Mouse (Mus musculus) neutrophil, adult 65 days (primary cell): Measurements from ENCODE around the gene Npr1. TPM values are rescaled to one million over a fixed set of nuclear protein-coding genes. Genes with fewer than 3 reads are reported as not detected.

Experiments used
- total RNA-seq: library from RNA; stranded (reverse); gene quantifications from 2 replicates; pipeline ENCODE4 v1.2.4, GENCODE M21; 2023

The Npr1 gene
- total RNA-seq: 0.69 TPM in 1 of 2 replicates, not detected in the other

DNA sequence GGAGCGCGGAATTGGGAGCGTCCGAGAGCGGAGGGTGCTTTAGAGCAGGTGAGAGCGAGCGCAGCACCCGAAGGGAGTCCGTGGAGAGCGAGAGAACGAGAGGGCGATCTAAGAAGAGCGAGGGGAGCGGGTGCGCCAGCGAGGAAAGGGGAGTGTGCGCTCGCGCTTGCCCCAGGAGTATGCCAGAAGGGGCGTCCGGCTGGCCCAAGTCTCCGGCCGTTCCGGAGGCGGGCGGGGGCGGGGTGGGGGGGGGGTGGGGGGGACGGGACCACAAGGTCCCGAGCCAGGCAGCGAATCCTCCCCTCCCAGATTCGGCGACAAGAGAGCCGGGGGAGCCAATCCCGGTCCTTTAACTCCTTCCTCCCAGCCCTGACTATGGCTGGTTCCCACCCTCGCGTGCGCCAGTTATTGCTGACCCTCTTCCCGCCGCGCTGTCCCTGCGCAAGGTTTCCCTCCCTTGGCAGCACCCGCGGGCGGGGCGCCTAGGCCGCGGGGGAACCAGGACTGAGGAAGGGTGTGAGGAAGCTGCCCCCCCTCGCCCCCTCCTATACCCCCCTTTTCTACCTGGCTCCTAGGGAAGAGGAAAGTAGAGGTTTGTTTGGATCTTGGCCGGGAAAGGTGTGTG is at the start of gene Npr1:
TSS of gene Npr1 (minus strand) at position 181 of the 625 bp plus-strand sequence.

DNA sequence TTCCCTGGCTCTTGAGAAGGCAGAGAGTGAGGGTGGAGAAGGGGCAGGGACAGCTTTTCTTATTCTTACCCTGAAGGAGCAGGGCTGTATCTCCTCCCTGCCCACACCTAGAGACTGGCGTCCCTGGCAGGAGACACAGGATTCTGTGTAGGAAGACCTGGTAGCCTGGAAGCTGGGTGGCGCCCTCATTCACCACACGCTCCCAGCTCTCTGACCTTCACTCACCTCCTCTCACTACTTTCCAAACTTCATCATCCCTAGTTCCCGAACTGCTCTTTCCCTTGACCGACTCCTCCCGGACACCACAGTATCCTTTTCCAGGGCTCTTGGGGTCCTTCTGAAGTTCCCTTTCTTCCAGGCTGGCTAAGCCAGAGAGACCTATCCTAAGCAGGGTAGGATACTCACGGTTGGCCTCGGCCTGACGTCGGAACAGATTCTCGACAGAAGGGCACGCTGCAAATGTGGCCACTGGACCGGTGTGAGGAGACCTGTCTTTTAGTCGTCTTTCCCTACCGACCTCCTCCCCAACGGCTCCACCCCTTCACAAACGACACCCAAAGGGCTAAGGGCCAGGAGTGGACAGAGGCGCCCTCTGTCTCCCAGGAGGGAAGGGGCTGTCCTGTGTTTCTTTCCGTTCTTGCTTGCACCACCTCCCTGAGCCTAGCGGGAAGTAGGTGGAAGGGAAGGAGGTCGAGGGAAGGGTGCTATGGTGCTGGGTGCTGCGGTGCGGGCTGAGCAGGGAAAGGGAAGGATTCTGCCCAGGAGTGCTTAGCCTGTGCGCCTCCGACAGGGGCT is 48.3 kb upstream of the Npr1 start, which contains the start of the genes S100a1 and S100a13:
TSS of gene S100a1 (minus strand) at position 597 of the 795 bp plus-strand sequence.
TSS of gene S100a13 (plus strand) at position 640 of the 795 bp plus-strand sequence.

DNA sequence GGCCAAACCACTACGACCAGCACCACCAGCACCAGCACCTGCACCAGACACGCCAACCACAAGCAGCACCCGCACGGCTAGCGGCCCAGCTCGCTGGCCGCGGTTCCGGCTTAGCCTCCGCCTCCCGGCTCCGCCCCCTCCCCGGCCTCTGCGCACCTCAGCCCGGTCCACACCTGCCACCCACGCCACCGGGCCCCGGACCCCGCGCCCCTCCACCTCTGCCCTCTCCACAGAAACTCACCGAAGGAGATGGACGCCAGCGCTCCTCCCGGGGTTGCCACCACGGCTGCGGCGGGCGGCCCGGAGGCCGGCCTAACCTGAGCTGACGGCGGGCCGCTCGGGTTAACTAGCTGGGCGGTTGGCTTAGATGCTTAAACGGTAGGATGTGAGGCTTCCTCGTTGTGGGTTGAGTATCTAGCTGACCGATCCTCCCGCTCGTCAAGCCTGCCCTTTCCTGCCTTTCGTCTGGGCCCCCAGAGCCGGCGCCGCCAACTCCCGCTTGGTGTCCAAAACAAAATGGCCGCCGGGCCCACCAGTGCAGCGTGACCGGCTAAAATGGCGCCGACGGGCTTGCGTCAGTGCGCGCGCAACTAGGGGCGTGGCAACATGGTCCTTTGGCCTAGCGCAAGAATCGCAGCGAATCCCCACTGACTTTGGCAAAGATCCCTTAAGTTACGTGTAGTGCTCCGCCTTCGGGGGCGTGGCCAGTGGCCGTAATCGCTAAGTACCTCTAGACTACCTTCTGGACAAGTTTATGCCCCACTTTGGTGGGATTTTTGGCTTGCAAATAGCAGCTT is 43.5 kb upstream of the Npr1 start, which contains the start of gene Chtop:
TSS of gene Chtop (minus strand) at position 549 of the 797 bp plus-strand sequence.

DNA sequence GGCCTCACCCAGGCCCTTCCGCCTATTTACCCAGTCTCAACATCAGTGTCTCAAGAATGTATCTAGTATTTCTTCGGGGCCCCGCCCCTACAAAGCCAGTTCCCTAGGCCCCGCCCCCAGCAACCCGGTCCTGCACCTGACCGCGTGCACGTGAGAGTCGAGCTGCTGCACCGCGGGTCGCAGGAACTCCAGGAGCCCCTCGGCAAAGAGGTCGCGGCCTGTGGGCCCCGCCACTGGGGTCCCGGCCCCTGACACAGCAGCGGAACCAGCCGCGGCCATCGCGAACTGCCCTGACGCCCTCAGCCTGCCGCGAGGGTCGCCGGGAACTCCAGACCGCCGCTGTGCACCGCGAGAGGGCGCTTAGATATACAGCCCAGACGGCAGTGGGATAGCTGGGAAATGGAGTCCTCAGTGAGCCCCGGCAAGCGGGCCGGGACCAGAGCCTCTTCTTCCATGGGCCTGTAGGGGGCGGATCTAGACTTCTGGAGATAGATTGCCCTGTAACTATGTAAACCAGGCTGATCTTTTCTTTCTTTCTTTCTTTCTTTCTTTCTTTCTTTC is 25.1 kb upstream of the Npr1 start, which contains the start of gene Snapin:
TSS of gene Snapin (minus strand) at position 338 of the 561 bp plus-strand sequence.

DNA sequence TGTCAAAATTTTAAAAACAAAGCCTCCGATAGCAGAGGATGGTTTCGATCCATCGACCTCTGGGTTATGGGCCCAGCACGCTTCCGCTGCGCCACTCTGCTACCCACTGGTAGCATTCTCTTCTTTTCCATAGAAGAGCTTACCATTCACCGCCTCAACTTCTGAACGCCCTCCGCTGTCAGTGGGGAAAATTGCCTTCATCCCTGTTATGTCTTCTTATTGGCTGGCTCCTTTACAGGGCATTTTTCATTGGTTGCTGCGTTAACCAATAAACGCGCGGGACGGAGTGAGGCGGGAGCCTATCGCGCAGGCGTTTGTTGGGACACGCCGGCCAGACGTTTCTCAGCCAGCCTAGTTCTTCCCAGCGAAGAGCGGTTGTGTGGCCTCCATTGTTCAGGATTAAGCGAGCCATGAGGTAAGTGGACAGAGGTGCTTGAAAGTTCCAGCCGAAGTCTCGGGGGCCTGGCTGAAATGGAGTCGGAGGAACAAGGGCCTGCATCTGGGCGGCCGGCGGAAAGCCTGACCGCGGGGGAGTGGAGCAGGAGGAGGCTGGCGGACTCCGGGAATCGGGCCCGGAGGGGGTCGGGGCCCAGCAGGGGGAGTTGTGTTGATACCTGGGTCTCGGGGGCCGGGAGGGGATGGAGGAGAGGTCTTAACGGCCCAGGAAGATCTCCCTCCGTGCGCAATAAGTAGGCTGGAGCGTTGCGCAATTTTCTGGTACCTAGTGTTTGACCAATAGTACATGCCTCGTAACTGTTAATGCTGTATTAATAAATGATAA is 10.4 kb upstream of the Npr1 start, which contains the start of gene Ilf2:
TSS of gene Ilf2 (plus strand) at position 296 of the 781 bp plus-strand sequence.

DNA sequence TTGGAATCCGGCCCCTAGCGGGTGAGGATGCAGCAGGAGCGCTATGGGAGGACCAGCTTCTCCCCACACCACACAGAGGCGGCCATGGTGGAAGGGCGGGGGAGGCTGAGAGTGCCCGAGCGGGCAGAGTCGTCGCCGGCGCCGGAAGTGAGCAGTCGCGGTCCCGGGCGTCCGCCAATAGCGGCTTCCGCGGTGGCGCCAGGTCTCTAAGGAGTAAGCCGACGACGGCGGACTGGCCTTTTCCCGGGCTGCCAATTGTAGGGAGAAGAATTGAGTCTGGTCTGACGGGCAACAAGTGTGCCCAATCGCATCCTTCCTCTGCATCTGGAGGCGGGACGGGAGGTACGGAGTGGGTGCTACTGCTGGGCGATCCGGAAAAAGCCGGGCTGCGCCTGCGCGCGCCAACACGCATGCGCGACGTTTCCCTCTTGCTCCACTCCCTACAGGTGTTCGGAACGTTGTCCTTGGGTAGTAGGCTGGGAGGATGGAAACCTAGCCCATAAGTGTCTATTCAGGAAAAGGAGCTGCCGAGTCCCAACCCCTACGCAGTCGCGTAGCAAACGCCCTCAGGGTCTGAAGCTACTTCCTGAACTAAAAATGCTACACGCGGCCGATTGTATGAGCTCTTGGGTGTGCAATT is 32.2 kb downstream of the Npr1 start, which contains the start of gene Ints3:
TSS of gene Ints3 (minus strand) at position 242 of the 640 bp plus-strand sequence.

Other genes with a start within 250 kb of the Npr1 start
- 20.7 and 36.7 TPM in 2 replicates for gene Jtb, start 234.3 kb downstream of the Npr1 start, total RNA-seq
- gene Creb3l4, start 222.4 kb downstream of the Npr1 start, total RNA-seq: not detected in 2 replicates
- 17.6 and 21.6 TPM in 2 replicates for gene Slc39a1, start 217.7 kb downstream of the Npr1 start, total RNA-seq
- 62.3 and 94.5 TPM in 2 replicates for gene Crtc2, start 211.7 kb downstream of the Npr1 start, total RNA-seq
- 55.9 and 71.7 TPM in 2 replicates for gene Dennd4b, start 200.7 kb downstream of the Npr1 start, total RNA-seq
- 67.4 and 68.3 TPM in 2 replicates for gene Gatad2b, start 172.7 kb downstream of the Npr1 start, total RNA-seq
- gene Slc27a3, start 75.9 kb downstream of the Npr1 start, total RNA-seq: 0.50 and 0.76 TPM in 2 replicates
- 40.4 and 44.8 TPM in 2 replicates for gene Ints3, start 32.2 kb downstream of the Npr1 start, total RNA-seq
- gene Ilf2, start 10.3 kb upstream of the Npr1 start, total RNA-seq: 56.3 and 69.0 TPM in 2 replicates
- 31.8 and 36.7 TPM in 2 replicates for gene Snapin, start 25.2 kb upstream of the Npr1 start, total RNA-seq
- gene Chtop, start 43.6 kb upstream of the Npr1 start, total RNA-seq: 84.3 and 109 TPM in 2 replicates
- gene S100a1, start 48.5 kb upstream of the Npr1 start, total RNA-seq: 15.8 and 19.3 TPM in 2 replicates
- 35.7 and 46.4 TPM in 2 replicates for gene S100a13, start 48.6 kb upstream of the Npr1 start, total RNA-seq
- gene S100a14, start 61.0 kb upstream of the Npr1 start, total RNA-seq: not detected in 2 replicates
- gene S100a16, start 71.4 kb upstream of the Npr1 start, total RNA-seq: not detected in 2 replicates
- 7.2 and 9.0 TPM in 2 replicates for gene S100a3, start 94.7 kb upstream of the Npr1 start, total RNA-seq
- gene S100a2, start 124.4 kb upstream of the Npr1 start, total RNA-seq: 4.0 TPM in 1 of 2 replicates, not detected in the other
- gene Gm42674, start 136.0 kb upstream of the Npr1 start, total RNA-seq: not detected in 2 replicates
- gene S100a4, start 137.9 kb upstream of the Npr1 start, total RNA-seq: 255 and 265 TPM in 2 replicates
- 1.8 TPM in 1 of 2 replicates, not detected in the other for gene S100a5, start 142.7 kb upstream of the Npr1 start, total RNA-seq
- gene S100a6, start 147.0 kb upstream of the Npr1 start, total RNA-seq: 1,586 and 1,659 TPM in 2 replicates
- gene S100a7a, start 188.2 kb upstream of the Npr1 start, total RNA-seq: 1.6 and 1.7 TPM in 2 replicates
- 28,077 and 51,899 TPM in 2 replicates for gene S100a8, start 203.1 kb upstream of the Npr1 start, total RNA-seq
- gene S100a9, start 229.9 kb upstream of the Npr1 start, total RNA-seq: 41,670 and 63,036 TPM in 2 replicates